8 mouse cellular contexts compared by ENCODE assay signal in the genomic region with DNA sequence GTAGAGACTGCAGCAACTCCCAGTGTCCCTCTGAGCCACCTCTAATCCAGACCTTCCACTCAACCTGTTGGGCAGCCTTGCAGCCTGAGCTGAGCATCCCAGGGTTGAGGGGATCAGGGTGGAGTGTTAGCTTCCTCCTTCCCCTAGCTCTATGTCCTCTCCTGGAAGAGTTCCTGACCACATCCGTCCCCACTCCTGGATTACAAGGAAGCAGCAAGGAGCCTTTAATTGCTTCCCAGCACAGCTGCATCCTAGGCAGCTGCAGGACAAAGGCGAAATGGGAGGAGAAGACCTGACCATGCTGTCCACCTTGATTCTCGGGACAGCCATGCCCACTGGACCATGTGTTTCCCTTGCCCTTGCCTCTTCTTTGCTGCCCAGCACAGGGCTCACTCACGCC. TPM values are rescaled to one million over a fixed set of nuclear protein-coding genes. Genes with fewer than 3 reads are reported as not detected.
DNase-seq lines count a peak whose midpoint lies in the region; ATAC-seq and TF ChIP-seq lines count a peak whose summit lies in the region.

No protein-coding gene starts in this region.

- peak overlapping the region; percentile 34 for H3K4me2 ChIP-seq in hindbrain, embryonic 11.5 days (replicated peaks; ENCODE audit: low read depth, low read length)
- peak overlapping the region; percentile 43 for H3K4me2 ChIP-seq in midbrain, embryonic 14.5 days (ENCODE audit: low read length)

- no peak for DNase-seq in kidney, adult 2 months
- no peak for DNase-seq in kidney, adult 11 months
- no peak for DNase-seq in embryonic facial prominence, embryonic 10.5 days (ENCODE audit: low spot score)
- no peak for DNase-seq in hindbrain, embryonic 11.5 days (ENCODE audit: low spot score)
- no peak for DNase-seq in midbrain, embryonic 14.5 days
- DNase-seq in cerebellum, adult 9-11 months: no peak
- DNase-seq in spleen, adult 12 weeks (ENCODE audit: low spot score): no peak

- H3K36me3 ChIP-seq in kidney, adult 2 months (ENCODE audit: control insufficient read depth, insufficient read depth, low read length): no peaks in the 10 kb centered on the region
- H3K36me3 ChIP-seq in embryonic facial prominence, embryonic 10.5 days (replicated peaks): no peaks in the 10 kb centered on the region
- H3K36me3 ChIP-seq in hindbrain, embryonic 11.5 days (ENCODE audit: control insufficient read depth, insufficient read depth, low read length): no peaks in the 10 kb centered on the region
- no peaks in the 10 kb centered on the region for H3K36me3 ChIP-seq in midbrain, embryonic 14.5 days (ENCODE audit: control insufficient read depth, insufficient read depth, low read length)

- H3K9me3 ChIP-seq in embryonic facial prominence, embryonic 10.5 days: no peaks in the 10 kb centered on the region
- H3K9me3 ChIP-seq in hindbrain, embryonic 11.5 days (ENCODE audit: control insufficient read depth, low read length): no peaks in the 10 kb centered on the region
- H3K9me3 ChIP-seq in midbrain, embryonic 14.5 days (ENCODE audit: control insufficient read depth, low read length): no peaks in the 10 kb centered on the region

- no peak for TF ChIP-seq POLR2A in kidney, adult 2 months (IDR thresholded peaks at IDR 0.05; ENCODE audit: low read depth, low read length)

- H3K4me3 ChIP-seq in kidney, adult 2 months (ENCODE audit: insufficient read depth, low read depth, low read length): peak overlapping the region; percentile 17
- peak overlapping the region; percentile 39; the same call in 1 of the 2 replicates for H3K4me3 ChIP-seq in embryonic facial prominence, embryonic 10.5 days
- peak overlapping the region; percentile 20 for H3K4me3 ChIP-seq in hindbrain, embryonic 11.5 days (ENCODE audit: low read depth, low read length)
- H3K4me3 ChIP-seq in midbrain, embryonic 14.5 days (replicated peaks; ENCODE audit: low read depth, low read length): no peak overlapping the region

- peaks cover 32% of the 10 kb centered on the region for H3K4me1 ChIP-seq in kidney, adult 2 months (ENCODE audit: control insufficient read depth, insufficient read depth, low read length)
- H3K4me1 ChIP-seq in embryonic facial prominence, embryonic 10.5 days: peaks cover 82% of the 10 kb centered on the region
- peaks cover 27% of the 10 kb centered on the region for H3K4me1 ChIP-seq in hindbrain, embryonic 11.5 days (replicated peaks; ENCODE audit: control insufficient read depth, insufficient read depth, low read length)
- peaks cover 47% of the 10 kb centered on the region for H3K4me1 ChIP-seq in midbrain, embryonic 14.5 days (ENCODE audit: control insufficient read depth, insufficient read depth, low read length)

- no peaks in the 10 kb centered on the region for H3K27me3 ChIP-seq in kidney, adult 2 months (replicated peaks; ENCODE audit: control insufficient read depth, insufficient read depth, low read length)
- H3K27me3 ChIP-seq in embryonic facial prominence, embryonic 10.5 days (replicated peaks; ENCODE audit: low read depth, poor library complexity, severe bottlenecking): peaks cover 65% of the 10 kb centered on the region
- H3K27me3 ChIP-seq in hindbrain, embryonic 11.5 days (ENCODE audit: control insufficient read depth, insufficient read depth, low read length): peaks cover 3% of the 10 kb centered on the region; the same call in 1 of the 2 replicates
- no peaks in the 10 kb centered on the region for H3K27me3 ChIP-seq in midbrain, embryonic 14.5 days (ENCODE audit: control insufficient read depth, insufficient read depth, low read length)

- no peak for ATAC-seq in hindbrain, embryonic 11.5 days (ENCODE audit: low FRiP score)
- no peak for ATAC-seq in midbrain, embryonic 14.5 days (ENCODE audit: low FRiP score, low TSS enrichment)
- no peak for ATAC-seq in inflammation-experienced regulatory T-cells, adult 6 months

- no peak for TF ChIP-seq CTCF in kidney, adult 2 months (conservative IDR thresholded peaks at IDR 0.05; ENCODE audit: insufficient read depth, insufficient read length, low read depth, low read length)

- H3K9ac ChIP-seq in hindbrain, embryonic 11.5 days (ENCODE audit: low read depth, low read length): peak overlapping the region; percentile 3; the same call in 1 of the 2 replicates
- H3K9ac ChIP-seq in midbrain, embryonic 14.5 days (replicated peaks; ENCODE audit: low read length): 0 out of 2 replicates have a peak overlapping the region, but pooled peaks have one; percentile 23

- WGBS in kidney, adult 2 months: 35% methylated on average over 4 of the region's 4 CpGs
- 34% methylated on average over 4 of the region's 4 CpGs for WGBS in embryonic facial prominence, embryonic 10.5 days
- WGBS in hindbrain, embryonic 11.5 days: 34% methylated on average over 4 of the region's 4 CpGs
- 27% methylated on average over 4 of the region's 4 CpGs for WGBS in midbrain, embryonic 14.5 days

- peak overlapping the region; percentile 78 for H3K27ac ChIP-seq in kidney, adult 2 months (ENCODE audit: insufficient read depth, low read depth, low read length)
- peak overlapping the region; percentile 77 for H3K27ac ChIP-seq in embryonic facial prominence, embryonic 10.5 days (replicated peaks)
- H3K27ac ChIP-seq in hindbrain, embryonic 11.5 days (ENCODE audit: low read depth, low read length): peak overlapping the region; percentile 83
- H3K27ac ChIP-seq in midbrain, embryonic 14.5 days (replicated peaks; ENCODE audit: low read depth, low read length): peak overlapping the region; percentile 77

RNA-seq across cellular contexts. Expression of a gene that starts 3.5 kb away (rescaled TPM):
- polyA plus RNA-seq in kidney, adult 2 months (2012; rRNA removed): 5.7 and 7.8 TPM in 2 replicates
- polyA plus RNA-seq in embryonic facial prominence, embryonic 10.5 days (2016; fragmentation: Nextera tagmentation; extraction: Ambion mirVana): 19.8 and 26.6 TPM in 2 replicates
- 44.6 and 60.5 TPM in 2 replicates for polyA plus RNA-seq in hindbrain, embryonic 11.5 days (2014; fragmentation: Nextera tagmentation; extraction: Ambion mirVana)
- polyA plus RNA-seq in midbrain, embryonic 14.5 days (2014; fragmentation: Nextera tagmentation; extraction: Ambion mirVana): 13.0 and 20.8 TPM in 2 replicates
- polyA plus RNA-seq in inflammation-experienced regulatory T-cells, adult 6 months (2017; shearing (Covaris generic)): 1 to 10 TPM in 1 of 3 experiments, under 1 TPM in 2; 0.54 to 1.2 (median 0.59) TPM

RNA-seq across cellular contexts. Expression of a gene that starts 19.6 kb away (rescaled TPM):
- polyA plus RNA-seq in kidney, adult 2 months (2012; rRNA removed): 21.8 and 26.9 TPM in 2 replicates
- polyA plus RNA-seq in embryonic facial prominence, embryonic 10.5 days (2016; fragmentation: Nextera tagmentation; extraction: Ambion mirVana): 2.2 and 2.4 TPM in 2 replicates
- 0.94 and 2.4 TPM in 2 replicates for polyA plus RNA-seq in hindbrain, embryonic 11.5 days (2014; fragmentation: Nextera tagmentation; extraction: Ambion mirVana)
- polyA plus RNA-seq in midbrain, embryonic 14.5 days (2014; fragmentation: Nextera tagmentation; extraction: Ambion mirVana): 0.66 and 1.1 TPM in 2 replicates
- 10 to 100 TPM; 55.3 to 73.9 (median 67.2) TPM for polyA plus RNA-seq in inflammation-experienced regulatory T-cells, adult 6 months (2017; shearing (Covaris generic))

RNA-seq across cellular contexts. Expression of a gene that starts 34.2 kb away (rescaled TPM):
- 62.6 and 70.5 TPM in 2 replicates for polyA plus RNA-seq in kidney, adult 2 months (2012; rRNA removed)
- polyA plus RNA-seq in embryonic facial prominence, embryonic 10.5 days (2016; fragmentation: Nextera tagmentation; extraction: Ambion mirVana): 124 and 125 TPM in 2 replicates
- 89.6 and 93.7 TPM in 2 replicates for polyA plus RNA-seq in hindbrain, embryonic 11.5 days (2014; fragmentation: Nextera tagmentation; extraction: Ambion mirVana)
- 82.6 and 98.7 TPM in 2 replicates for polyA plus RNA-seq in midbrain, embryonic 14.5 days (2014; fragmentation: Nextera tagmentation; extraction: Ambion mirVana)
- polyA plus RNA-seq in inflammation-experienced regulatory T-cells, adult 6 months (2017; shearing (Covaris generic)): 10 to 100 TPM; 46.6 to 50.3 (median 47.0) TPM

RNA-seq across cellular contexts. Expression of a gene that starts 37.4 kb away (rescaled TPM):
- 0.42 and 0.68 TPM in 2 replicates for polyA plus RNA-seq in kidney, adult 2 months (2012; rRNA removed)
- polyA plus RNA-seq in embryonic facial prominence, embryonic 10.5 days (2016; fragmentation: Nextera tagmentation; extraction: Ambion mirVana): not detected in 2 replicates
- not detected in 2 replicates for polyA plus RNA-seq in hindbrain, embryonic 11.5 days (2014; fragmentation: Nextera tagmentation; extraction: Ambion mirVana)
- polyA plus RNA-seq in midbrain, embryonic 14.5 days (2014; fragmentation: Nextera tagmentation; extraction: Ambion mirVana): 0.16 TPM in 1 of 2 replicates, not detected in the other
- not detected for polyA plus RNA-seq in inflammation-experienced regulatory T-cells, adult 6 months (2017; shearing (Covaris generic))

RNA-seq across cellular contexts. Expression of a gene that starts 41.5 kb away (rescaled TPM):
- polyA plus RNA-seq in kidney, adult 2 months (2012; rRNA removed): 0.55 and 0.58 TPM in 2 replicates
- 0.74 and 1.4 TPM in 2 replicates for polyA plus RNA-seq in embryonic facial prominence, embryonic 10.5 days (2016; fragmentation: Nextera tagmentation; extraction: Ambion mirVana)
- not detected in 2 replicates for polyA plus RNA-seq in hindbrain, embryonic 11.5 days (2014; fragmentation: Nextera tagmentation; extraction: Ambion mirVana)
- polyA plus RNA-seq in midbrain, embryonic 14.5 days (2014; fragmentation: Nextera tagmentation; extraction: Ambion mirVana): not detected in 2 replicates
- polyA plus RNA-seq in inflammation-experienced regulatory T-cells, adult 6 months (2017; shearing (Covaris generic)): not detected
